11 mouse cellular contexts compared by ENCODE assay signal in genomic region chr13:5497535-5497934, GRCm38 (mm10).
DNase-seq lines count a peak whose midpoint lies in the region; ATAC-seq and TF ChIP-seq lines count a peak whose summit lies in the region.
"Had no signal": no experiment of that assay in that cellular context is flagged by ENCODE, and none has a peak within 500 bp of the region (broad histone marks: within the 10 kb centered on the region; RNA-seq: fewer than 3 reads in every experiment).

No protein-coding gene starts in this region.

- H3K27ac ChIP-seq in intestine, postnatal 0 days (ENCODE audit: low read depth, low read length), result no peak overlapping the region
- H3K27ac ChIP-seq: limb, embryonic 12.5 days had no signal

- no peaks in the 10 kb centered on the region for H3K36me3 ChIP-seq in intestine, postnatal 0 days (ENCODE audit: control insufficient read depth, insufficient read depth)
- H3K36me3 ChIP-seq: G1E; limb, embryonic 12.5 days had no signal

- DNase-seq in kidney, adult 9 months, result peak; percentile 8
- DNase-seq in kidney, adult 18-20 months, result no peak
- DNase-seq in 3134 (ENCODE audit: extremely low read depth, insufficient read length, low spot score) (peak; percentile 3), ES-CJ7 (ENCODE audit: low read depth, low spot score) (peak; percentile 65)
- peak; percentile 11 for DNase-seq in embryo, embryonic 9.5 days (ENCODE audit: extremely low spot score)
- DNase-seq: cerebellum, adult 9-11 months; gastrocnemius, postnatal 25 days had no signal

- ATAC-seq in erythroid progenitor cell, adult 5-6 weeks (replicated peaks; ENCODE audit: low FRiP score, poor library complexity, severe bottlenecking), result no peak
- ATAC-seq in intestine, postnatal 0 days, result no peak

- no peak for TF ChIP-seq CTCF in intestine, postnatal 0 days (IDR thresholded peaks at IDR 0.05; ENCODE audit: low read depth)

- no peak overlapping the region for H3K4me2 ChIP-seq in intestine, postnatal 0 days (replicated peaks; ENCODE audit: low read depth)
- H3K4me2 ChIP-seq: limb, embryonic 12.5 days had no signal

- H3K4me3 ChIP-seq in intestine, postnatal 0 days (ENCODE audit: low read depth, low read length), result no peak overlapping the region
- H3K4me3 ChIP-seq: limb, embryonic 12.5 days had no signal

- H3K9ac ChIP-seq in intestine, postnatal 0 days (ENCODE audit: low read depth, low read length), result no peak overlapping the region
- H3K9ac ChIP-seq: limb, embryonic 12.5 days had no signal

- no peaks in the 10 kb centered on the region for H3K4me1 ChIP-seq in intestine, postnatal 0 days (replicated peaks; ENCODE audit: control insufficient read depth, insufficient read depth, low read length)
- H3K4me1 ChIP-seq: limb, embryonic 12.5 days had no signal

- no peaks in the 10 kb centered on the region for H3K27me3 ChIP-seq in intestine, postnatal 0 days (replicated peaks; ENCODE audit: control insufficient read depth, insufficient read depth, low read length)
- H3K27me3 ChIP-seq: limb, embryonic 12.5 days had no signal

- H3K9me3 ChIP-seq in intestine, postnatal 0 days (ENCODE audit: control insufficient read depth), result no peaks in the 10 kb centered on the region
- H3K9me3 ChIP-seq: G1E; limb, embryonic 12.5 days had no signal
